Mouse (Mus musculus) hematopoietic stem cell, adult 5-6 weeks (primary cell): ENCODE data around the gene Gm11733. TPM values are rescaled to one million over a fixed set of nuclear protein-coding genes. Genes with fewer than 3 reads are reported as not detected.

Source experiments
- ATAC-seq, 2 experiments: fragments of 125-278 bp in 1 of 2; replicated peaks in 1 of 2; 2 replicates each; pipeline ENCODE4 v1.8.0; 2016 to 2017; ENCODE audit warnings: inconsistent platforms in 2 of 2, mild to moderate bottlenecking in 2 of 2, moderate number of reproducible peaks in 2 of 2, low read depth in 1 of 2, moderate TSS enrichment in 1 of 2; ENCODE audit not compliant: low FRiP score in 2 of 2, poor library complexity in 2 of 2, severe bottlenecking in 2 of 2, insufficient read depth in 1 of 2, low TSS enrichment in 1 of 2
- total RNA-seq: library from RNA; stranded (forward); fragments of 172-1452, 232-1000 nt; gene quantifications from 2 replicates; pipeline ENCODE4 v1.2.3, GENCODE M21; 2017

The Gm11733 gene
- total RNA-seq, 1 experiment from 2014 or later, result not detected

DNA sequence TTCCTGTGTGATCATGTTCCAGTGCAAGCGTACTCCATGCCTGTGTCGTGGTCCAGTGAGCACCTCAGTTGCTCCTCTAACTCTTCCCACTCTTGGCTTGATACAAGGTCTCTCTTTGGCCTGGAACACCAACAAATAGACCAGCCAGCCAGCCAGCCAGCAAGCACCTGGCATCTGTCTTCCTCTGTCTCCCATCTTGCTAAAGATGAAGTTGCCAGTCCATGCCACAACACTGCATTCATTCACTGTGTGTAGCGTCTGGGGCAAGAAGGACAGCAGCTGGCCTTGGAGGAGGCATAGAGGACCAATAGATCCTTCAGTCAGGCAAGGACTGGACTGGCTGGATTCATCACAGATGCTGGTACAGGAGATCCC is 32.2 kb downstream of the Gm11733 start:
- no peak for ATAC-seq

DNA sequence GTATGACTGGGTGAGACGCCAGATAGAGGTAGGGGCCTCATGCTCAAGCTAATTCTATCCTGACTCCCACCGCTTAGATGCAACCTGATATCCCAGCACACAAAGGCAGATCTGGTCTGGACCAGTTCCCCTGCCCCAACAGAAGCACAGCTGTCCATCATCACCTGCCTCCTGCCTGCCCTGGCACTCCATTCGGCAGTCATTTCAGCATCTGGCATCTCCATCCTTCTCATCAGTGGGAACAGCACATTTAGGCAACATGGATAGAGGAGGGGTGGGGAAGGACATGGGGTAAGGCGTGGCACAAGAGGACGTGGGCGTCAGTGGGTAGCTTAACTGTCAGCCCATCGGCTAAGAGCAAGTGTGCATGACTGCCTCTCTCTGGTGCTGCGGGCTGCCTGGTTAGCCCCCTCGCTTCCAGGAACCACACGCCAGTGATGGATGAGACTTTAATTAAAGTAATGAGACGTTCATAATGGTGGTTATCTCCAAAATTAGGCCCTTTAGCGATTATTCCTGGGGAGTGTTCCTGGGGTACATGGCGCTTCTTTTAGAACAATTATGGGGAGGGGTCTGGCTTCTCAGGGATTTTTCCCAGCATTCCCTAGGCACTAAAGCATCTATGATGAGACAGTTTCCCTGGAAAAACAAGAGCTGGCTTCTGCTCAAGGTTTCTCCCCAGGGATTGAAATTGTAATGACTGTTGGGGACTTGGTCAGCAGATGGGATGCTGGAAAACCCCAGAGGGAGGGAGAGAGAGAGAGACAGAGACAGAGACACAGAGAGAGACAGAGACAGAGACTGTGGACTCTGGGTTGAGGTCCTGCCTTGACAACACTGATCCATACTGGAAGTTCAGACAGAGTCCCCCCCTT is 38.0 kb downstream of the Gm11733 start:
- ATAC-seq, result no peak

DNA sequence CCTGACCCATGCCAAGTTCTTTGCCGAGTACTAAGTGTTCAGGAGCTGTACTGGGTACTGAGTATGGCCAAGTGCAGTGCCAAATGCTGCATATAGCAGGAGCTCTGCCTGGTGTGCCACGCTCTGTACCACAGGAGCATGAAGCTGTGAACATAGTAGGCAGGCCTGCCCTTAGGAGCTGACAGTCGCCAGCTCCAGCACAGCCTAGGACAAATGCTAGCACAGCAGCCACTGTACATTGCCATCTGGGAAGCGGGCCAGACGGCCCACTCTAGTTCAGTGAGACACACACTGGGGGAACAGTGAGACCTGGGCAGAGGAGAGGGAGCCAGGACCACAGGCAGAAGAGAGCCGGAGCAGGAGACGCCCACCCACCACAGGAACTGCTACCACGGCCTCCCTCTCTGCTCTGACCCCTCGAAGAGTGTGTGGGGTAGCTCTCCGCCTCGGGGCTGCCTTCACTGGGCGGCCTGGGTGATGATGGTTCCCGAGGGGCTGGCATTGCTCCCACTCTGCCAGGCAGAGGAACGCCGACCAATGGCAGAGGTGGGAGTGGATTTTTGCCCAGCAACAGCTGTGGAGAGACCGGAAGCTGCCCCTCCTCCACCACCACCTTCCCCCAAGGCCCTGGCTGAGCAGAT is 38.8 kb downstream of the Gm11733 start:
- ATAC-seq, result no peak

- peak in 1 of 2 experiments; percentile 39; a peak in 2 of 4 replicates for ATAC-seq
These were observed 41.6 kb downstream of the Gm11733 start for GRCm38 (mm10) chr11:117525606-117526349.

DNA sequence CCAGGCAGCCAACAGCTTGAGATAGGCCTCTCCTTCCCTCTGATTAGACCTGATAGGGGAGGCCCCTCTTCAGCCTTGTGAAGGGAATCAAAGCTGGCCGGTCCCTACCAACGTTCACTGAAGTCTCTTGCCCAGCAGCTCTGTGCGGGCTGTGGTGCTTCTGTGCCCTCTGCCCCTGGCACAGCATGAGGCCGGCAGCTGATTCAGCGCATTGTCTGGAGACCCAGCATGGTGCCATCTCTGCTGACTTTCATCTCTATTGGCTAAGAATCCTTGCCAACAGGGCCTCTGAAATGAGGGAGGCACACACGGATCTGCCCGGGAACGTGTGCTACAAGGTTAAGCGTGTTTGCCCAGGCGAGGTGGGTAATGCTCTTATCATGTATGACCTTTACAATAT is 48.2 kb downstream of the Gm11733 start:
- no peak for ATAC-seq

DNA sequence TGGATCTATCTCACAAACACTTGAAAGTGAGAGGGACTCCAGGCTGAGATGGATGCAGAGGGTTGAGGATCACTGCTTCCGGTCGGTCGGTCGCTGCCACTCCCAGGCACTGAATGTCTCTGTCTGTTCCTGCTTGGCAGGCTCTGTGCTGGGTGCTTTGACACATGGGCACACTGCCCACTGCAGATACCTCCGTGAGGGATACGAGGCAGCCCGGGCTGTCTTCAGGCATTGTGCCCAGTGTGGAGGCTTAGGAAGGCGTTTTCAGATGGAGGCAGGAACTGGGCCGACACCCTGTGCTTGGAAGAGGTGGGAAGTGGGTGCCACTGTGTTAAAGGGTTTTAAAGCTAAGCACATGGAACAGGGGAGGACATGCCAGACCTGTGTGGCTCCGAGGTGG is 50.7 kb downstream of the Gm11733 start:
- no peak for ATAC-seq

DNA sequence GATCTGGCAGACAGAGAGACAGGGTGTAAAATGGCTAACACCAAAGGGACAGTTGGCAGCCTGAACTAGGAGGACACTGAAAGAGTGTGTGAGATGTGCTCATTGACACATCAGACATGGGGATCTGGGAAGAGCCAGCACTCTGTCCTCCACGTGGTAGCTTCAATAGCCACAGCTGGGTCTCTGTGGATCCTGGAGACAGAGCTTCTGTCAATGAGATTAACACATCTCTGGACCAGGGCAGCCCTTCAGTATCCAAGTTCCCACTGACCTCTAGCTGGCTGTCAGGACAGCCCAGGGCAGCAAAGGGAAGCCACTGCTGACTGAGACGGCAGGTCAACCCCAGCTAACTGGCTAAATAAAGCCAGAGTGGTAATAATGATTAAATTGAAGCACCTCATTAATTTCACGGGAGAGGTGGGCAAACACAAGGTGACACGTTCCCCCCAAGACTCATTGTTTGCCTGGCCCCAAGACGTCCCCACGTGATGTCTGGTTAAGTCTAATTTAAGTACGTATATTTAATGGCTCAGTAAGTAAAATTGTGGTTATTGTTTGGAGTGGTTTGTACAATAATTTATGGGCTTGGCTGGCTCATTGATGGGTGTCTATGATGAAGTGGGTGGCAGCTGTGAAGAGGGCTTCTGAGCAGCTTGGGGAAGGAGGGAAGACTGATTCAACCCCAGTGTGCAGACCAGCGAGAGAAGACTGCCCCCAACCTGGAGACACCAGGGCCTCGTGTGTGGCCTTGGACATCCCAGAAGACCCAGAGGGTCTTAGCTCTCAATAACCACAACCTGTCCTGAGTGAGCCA is 51.5 kb downstream of the Gm11733 start:
- no peak for ATAC-seq

GRCm38 (mm10) chr11:117536586-117536985 is 52.4 kb downstream of the Gm11733 start:
- no peak for ATAC-seq

Other genes with a start within 250 kb of the Gm11733 start
- 24.6 and 25.4 TPM in 2 replicates for gene Tnrc6c, start 169.9 kb downstream of the Gm11733 start, total RNA-seq